9 mouse cellular contexts compared by ENCODE assay signal in the genomic region with DNA sequence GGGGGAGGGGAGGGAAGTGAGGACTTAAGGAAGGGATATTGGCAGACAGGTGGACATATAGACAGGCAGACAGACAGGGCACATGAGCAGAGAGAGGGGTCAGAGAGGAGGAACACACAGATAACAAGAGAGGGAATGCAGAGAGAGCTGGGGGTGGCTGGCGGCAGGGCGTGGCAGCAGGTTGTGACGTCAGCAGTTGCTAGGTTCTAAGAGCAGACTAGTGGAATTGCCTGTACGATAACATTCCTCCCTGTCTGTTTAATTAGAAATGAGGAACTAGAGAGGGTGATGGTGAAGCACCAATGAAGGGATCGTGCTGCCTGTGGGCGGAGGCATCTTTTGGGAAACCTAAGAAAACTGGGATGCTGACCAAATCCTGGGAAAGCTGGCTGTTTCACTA. TPM values are rescaled to one million over a fixed set of nuclear protein-coding genes. Genes with fewer than 3 reads are reported as not detected.
DNase-seq lines count a peak whose midpoint lies in the region; ATAC-seq lines count a peak whose summit lies in the region.
"Had no signal": no experiment of that assay in that cellular context is flagged by ENCODE, and none has a peak within 500 bp of the region (broad histone marks: within the 10 kb centered on the region; RNA-seq: fewer than 3 reads in every experiment).

No protein-coding gene starts in this region.

- H3K36me3 ChIP-seq in hindbrain, embryonic 11.5 days (ENCODE audit: control insufficient read depth, insufficient read depth, low read length) = no peaks in the 10 kb centered on the region
- no peaks in the 10 kb centered on the region for H3K36me3 ChIP-seq in hindbrain, embryonic 12.5 days
- no peaks in the 10 kb centered on the region for H3K36me3 ChIP-seq in embryonic facial prominence, embryonic 11.5 days (replicated peaks; ENCODE audit: control insufficient read depth, insufficient read depth, low read depth, low read length)

- no peaks in the 10 kb centered on the region for H3K4me1 ChIP-seq in hindbrain, embryonic 11.5 days (replicated peaks; ENCODE audit: control insufficient read depth, insufficient read depth, low read length)
- no peaks in the 10 kb centered on the region for H3K4me1 ChIP-seq in hindbrain, embryonic 12.5 days
- H3K4me1 ChIP-seq in embryonic facial prominence, embryonic 11.5 days (ENCODE audit: control insufficient read depth, insufficient read depth, low read length) = no peaks in the 10 kb centered on the region

- no peak overlapping the region for H3K4me3 ChIP-seq in hindbrain, embryonic 11.5 days (ENCODE audit: low read depth, low read length)
- no peak overlapping the region for H3K4me3 ChIP-seq in hindbrain, embryonic 12.5 days
- no peak overlapping the region for H3K4me3 ChIP-seq in embryonic facial prominence, embryonic 11.5 days (ENCODE audit: low read depth, low read length)

- peak; percentile 39 for DNase-seq in hindbrain, embryonic 11.5 days (ENCODE audit: low spot score)
- DNase-seq in urinary bladder, postnatal 14 days (ENCODE audit: low spot score) = peak; percentile 47
- no peak for DNase-seq in urinary bladder, postnatal 4 days (ENCODE audit: low spot score in 2 of 2)
- DNase-seq in embryonic facial prominence, embryonic 11.5 days (ENCODE audit: low spot score) = peak; percentile 48
- no peak for DNase-seq in cerebellum, adult 11-12 months
- no peak for DNase-seq in frontal cortex, postnatal 14 days (ENCODE audit: low spot score in 2 of 2)

- no peaks in the 10 kb centered on the region for H3K27me3 ChIP-seq in hindbrain, embryonic 11.5 days (ENCODE audit: control insufficient read depth, insufficient read depth, low read length)
- H3K27me3 ChIP-seq in hindbrain, embryonic 12.5 days = no peaks in the 10 kb centered on the region
- H3K27me3 ChIP-seq in embryonic facial prominence, embryonic 11.5 days (ENCODE audit: control insufficient read depth, insufficient read depth, low read length) = no peaks in the 10 kb centered on the region

- H3K4me2 ChIP-seq in hindbrain, embryonic 11.5 days (replicated peaks; ENCODE audit: low read depth, low read length) = no peak overlapping the region
- H3K4me2 ChIP-seq in hindbrain, embryonic 12.5 days (replicated peaks) = no peak overlapping the region
- no peak overlapping the region for H3K4me2 ChIP-seq in embryonic facial prominence, embryonic 11.5 days (ENCODE audit: low read depth, low read length)

- H3K27ac ChIP-seq in hindbrain, embryonic 11.5 days (ENCODE audit: low read depth, low read length) = no peak overlapping the region
- H3K27ac ChIP-seq in hindbrain, embryonic 12.5 days = no peak overlapping the region
- no peak overlapping the region for H3K27ac ChIP-seq in embryonic facial prominence, embryonic 11.5 days (replicated peaks; ENCODE audit: low read depth, low read length)

- 50% methylated on average over 6 of the region's 6 CpGs for WGBS in hindbrain, embryonic 11.5 days
- WGBS in hindbrain, embryonic 12.5 days = 45% methylated on average over 6 of the region's 6 CpGs
- WGBS in embryonic facial prominence, embryonic 11.5 days = 48% methylated on average over 6 of the region's 6 CpGs

- no peaks in the 10 kb centered on the region for H3K9me3 ChIP-seq in hindbrain, embryonic 11.5 days (ENCODE audit: control insufficient read depth, low read length)
- H3K9me3 ChIP-seq in hindbrain, embryonic 12.5 days (replicated peaks) = no peaks in the 10 kb centered on the region
- H3K9me3 ChIP-seq in embryonic facial prominence, embryonic 11.5 days (replicated peaks; ENCODE audit: control insufficient read depth, low read length) = no peaks in the 10 kb centered on the region

- no peak for ATAC-seq in hindbrain, embryonic 11.5 days (ENCODE audit: low FRiP score)
- ATAC-seq in hindbrain, embryonic 12.5 days (ENCODE audit: low FRiP score) = no peak
- ATAC-seq in embryonic facial prominence, embryonic 11.5 days (replicated peaks; ENCODE audit: insufficient number of reproducible peaks, low FRiP score, low TSS enrichment, low read depth) = no peak
- peak; percentile 85 for ATAC-seq in megakaryocyte, adult 5-6 weeks (ENCODE audit: poor library complexity, severe bottlenecking)

- H3K9ac ChIP-seq in hindbrain, embryonic 11.5 days (ENCODE audit: low read depth, low read length) = no peak overlapping the region
- H3K9ac ChIP-seq in hindbrain, embryonic 12.5 days = no peak overlapping the region
- no peak overlapping the region for H3K9ac ChIP-seq in embryonic facial prominence, embryonic 11.5 days (replicated peaks; ENCODE audit: low read length)

RNA-seq across cellular contexts. Expression of gene Hcar1, which starts 11.8 kb away (rescaled TPM):
- polyA plus RNA-seq in hindbrain, embryonic 11.5 days (2014; fragmentation: Nextera tagmentation; extraction: Ambion mirVana) = 0.04 and 0.12 TPM in 2 replicates
- polyA plus RNA-seq in hindbrain, embryonic 12.5 days (2016; fragmentation: Nextera tagmentation; extraction: Ambion mirVana) = 0.18 and 0.50 TPM in 2 replicates
- 0.10 and 0.39 TPM in 2 replicates for polyA plus RNA-seq in embryonic facial prominence, embryonic 11.5 days (2014; fragmentation: Nextera tagmentation; extraction: Ambion mirVana)
- not detected in 2 replicates for total RNA-seq in megakaryocyte, adult 5-6 weeks (2015)
- 0.04 TPM in 1 of 2 replicates, not detected in the other for total RNA-seq in megakaryocyte, adult 5-6 weeks (2017)
- polyA plus RNA-seq: liver, adult 2 months had no signal

RNA-seq across cellular contexts. Expression of gene Denr, which starts 15.3 kb away (rescaled TPM):
- 154 and 172 TPM in 2 replicates for polyA plus RNA-seq in hindbrain, embryonic 11.5 days (2014; fragmentation: Nextera tagmentation; extraction: Ambion mirVana)
- 153 and 180 TPM in 2 replicates for polyA plus RNA-seq in hindbrain, embryonic 12.5 days (2016; fragmentation: Nextera tagmentation; extraction: Ambion mirVana)
- polyA plus RNA-seq in embryonic facial prominence, embryonic 11.5 days (2014; fragmentation: Nextera tagmentation; extraction: Ambion mirVana) = 162 and 184 TPM in 2 replicates
- 44.6 and 55.2 TPM in 2 replicates for total RNA-seq in megakaryocyte, adult 5-6 weeks (2015)
- total RNA-seq in megakaryocyte, adult 5-6 weeks (2017) = 32.4 and 34.3 TPM in 2 replicates

RNA-seq across cellular contexts. Expression of gene Hcar2, which starts 26.4 kb away (rescaled TPM):
- polyA plus RNA-seq in hindbrain, embryonic 11.5 days (2014; fragmentation: Nextera tagmentation; extraction: Ambion mirVana) = not detected in 2 replicates
- not detected in 2 replicates for polyA plus RNA-seq in hindbrain, embryonic 12.5 days (2016; fragmentation: Nextera tagmentation; extraction: Ambion mirVana)
- polyA plus RNA-seq in embryonic facial prominence, embryonic 11.5 days (2014; fragmentation: Nextera tagmentation; extraction: Ambion mirVana) = 0.14 TPM in 1 of 2 replicates, not detected in the other
- 10.8 and 20.9 TPM in 2 replicates for total RNA-seq in megakaryocyte, adult 5-6 weeks (2015)
- total RNA-seq in megakaryocyte, adult 5-6 weeks (2017) = 6.7 and 8.1 TPM in 2 replicates

RNA-seq across cellular contexts. Expression of gene Gm43518, which starts 35.5 kb away (rescaled TPM):
- 1.5 and 2.4 TPM in 2 replicates for polyA plus RNA-seq in hindbrain, embryonic 11.5 days (2014; fragmentation: Nextera tagmentation; extraction: Ambion mirVana)
- polyA plus RNA-seq in hindbrain, embryonic 12.5 days (2016; fragmentation: Nextera tagmentation; extraction: Ambion mirVana) = 3.4 and 4.0 TPM in 2 replicates
- polyA plus RNA-seq in embryonic facial prominence, embryonic 11.5 days (2014; fragmentation: Nextera tagmentation; extraction: Ambion mirVana) = 0.64 TPM in 1 of 2 replicates, not detected in the other
- not detected in 2 replicates for total RNA-seq in megakaryocyte, adult 5-6 weeks (2015)
- 0.73 TPM in 1 of 2 replicates, not detected in the other for total RNA-seq in megakaryocyte, adult 5-6 weeks (2017)

RNA-seq across cellular contexts. Expression of gene Ccdc62, which starts 38.8 kb away (rescaled TPM):
- 4.3 and 5.4 TPM in 2 replicates for polyA plus RNA-seq in hindbrain, embryonic 11.5 days (2014; fragmentation: Nextera tagmentation; extraction: Ambion mirVana)
- polyA plus RNA-seq in hindbrain, embryonic 12.5 days (2016; fragmentation: Nextera tagmentation; extraction: Ambion mirVana) = 5.3 and 7.4 TPM in 2 replicates
- 3.5 and 5.4 TPM in 2 replicates for polyA plus RNA-seq in embryonic facial prominence, embryonic 11.5 days (2014; fragmentation: Nextera tagmentation; extraction: Ambion mirVana)
- total RNA-seq in megakaryocyte, adult 5-6 weeks (2015) = 1.1 and 1.5 TPM in 2 replicates
- total RNA-seq in megakaryocyte, adult 5-6 weeks (2017) = 0.16 and 0.62 TPM in 2 replicates

Comparison
In these comparisons a context has a peak if more than half of its experiments do, and no peak if none do; other contexts are left out.
1. DNase-seq: peak in hindbrain, embryonic 11.5 days (single experiment), urinary bladder, postnatal 14 days (single experiment) and embryonic facial prominence, embryonic 11.5 days (single experiment); none in urinary bladder, postnatal 4 days (0 of 2), cerebellum, adult 11-12 months (single experiment) and frontal cortex, postnatal 14 days (0 of 2).